Mouse (Mus musculus): ENCODE measurements around the gene C130026I21Rik. TPM values are rescaled to one million over a fixed set of nuclear protein-coding genes. Genes with fewer than 3 reads are reported as not detected.

Gene C130026I21Rik
- polyA plus RNA-seq, 1 experiment from 2014 or later = not detected

- H3K27me3 ChIP-seq (ENCODE audit: control insufficient read depth, insufficient read depth, low read length) = no peaks in the 10 kb centered on the region
- H3K27ac ChIP-seq (ENCODE audit: low read depth, low read length) = no peak overlapping the region
- no peak overlapping the region for H3K9ac ChIP-seq (ENCODE audit: low read depth, low read length)
- H3K36me3 ChIP-seq (ENCODE audit: control insufficient read depth, insufficient read depth, low read length) = no peaks in the 10 kb centered on the region
- no peaks in the 10 kb centered on the region for H3K9me3 ChIP-seq (ENCODE audit: control insufficient read depth, low read length)
- DNase-seq (ENCODE audit: low spot score) (no peak), ATAC-seq (ENCODE audit: low FRiP score) (no peak)
- no peaks in the 10 kb centered on the region for H3K4me1 ChIP-seq (replicated peaks; ENCODE audit: control insufficient read depth, insufficient read depth, low read length)
- H3K4me2 ChIP-seq (replicated peaks; ENCODE audit: low read depth, low read length) = no peak overlapping the region
- 63% methylated on average over 2 of the region's 2 CpGs for WGBS
- no peak overlapping the region for H3K4me3 ChIP-seq (ENCODE audit: low read depth, low read length)
Measured at GRCm38 (mm10) chr1:84947390-84947789, 323.0 kb downstream of the C130026I21Rik start.

- H3K4me1 ChIP-seq (replicated peaks; ENCODE audit: control insufficient read depth, insufficient read depth, low read length) = no peaks in the 10 kb centered on the region
- no peak overlapping the region for H3K27ac ChIP-seq (ENCODE audit: low read depth, low read length)
- H3K9me3 ChIP-seq (ENCODE audit: control insufficient read depth, low read length) = no peaks in the 10 kb centered on the region
- DNase-seq (ENCODE audit: low spot score) (no peak), ATAC-seq (ENCODE audit: low FRiP score) (no peak)
- no peak overlapping the region for H3K4me3 ChIP-seq (ENCODE audit: low read depth, low read length)
- H3K27me3 ChIP-seq (ENCODE audit: control insufficient read depth, insufficient read depth, low read length) = no peaks in the 10 kb centered on the region
- H3K36me3 ChIP-seq (ENCODE audit: control insufficient read depth, insufficient read depth, low read length) = no peaks in the 10 kb centered on the region
- H3K9ac ChIP-seq (ENCODE audit: low read depth, low read length) = no peak overlapping the region
- no peak overlapping the region for H3K4me2 ChIP-seq (replicated peaks; ENCODE audit: low read depth, low read length)
- 86% methylated on average over 3 of the region's 3 CpGs for WGBS
Measured at GRCm38 (mm10) chr1:84945950-84946349, 324.4 kb downstream of the C130026I21Rik start.

- H3K27ac ChIP-seq (ENCODE audit: low read depth, low read length) = no peak overlapping the region
- DNase-seq (ENCODE audit: low spot score) (no peak), ATAC-seq (ENCODE audit: low FRiP score) (no peak)
- H3K4me1 ChIP-seq (replicated peaks; ENCODE audit: control insufficient read depth, insufficient read depth, low read length) = no peaks in the 10 kb centered on the region
- H3K36me3 ChIP-seq (ENCODE audit: control insufficient read depth, insufficient read depth, low read length) = no peaks in the 10 kb centered on the region
- no peak overlapping the region for H3K4me2 ChIP-seq (replicated peaks; ENCODE audit: low read depth, low read length)
- WGBS = 92% methylated on average over 4 of the region's 4 CpGs
- no peak overlapping the region for H3K9ac ChIP-seq (ENCODE audit: low read depth, low read length)
- no peak overlapping the region for H3K4me3 ChIP-seq (ENCODE audit: low read depth, low read length)
- no peaks in the 10 kb centered on the region for H3K27me3 ChIP-seq (ENCODE audit: control insufficient read depth, insufficient read depth, low read length)
- H3K9me3 ChIP-seq (ENCODE audit: control insufficient read depth, low read length) = no peaks in the 10 kb centered on the region
Measured at GRCm38 (mm10) chr1:84943549-84943948, 326.8 kb downstream of the C130026I21Rik start.

Other genes with a start within 250 kb of the C130026I21Rik start
- gene Gm10553, start 170.4 kb downstream of the C130026I21Rik start, polyA plus RNA-seq (2014; fragmentation: Nextera tagmentation; extraction: Ambion mirVana) = not detected in 2 replicates
- not detected in 2 replicates for gene A530032D15Rik, start 160.7 kb downstream of the C130026I21Rik start, polyA plus RNA-seq (2014; fragmentation: Nextera tagmentation; extraction: Ambion mirVana)

Measured in hindbrain, embryonic 11.5 days (tissue).